Mouse (Mus musculus) ES-E14 (cell line): ENCODE results near the gene Pnma1.

Experiments
- HCFC1 ChIP-seq: IDR thresholded peaks from 2 replicates; pipeline ENCODE4 v1.6.1; 2012; ENCODE audit warnings: low read length, inconsistent platforms, borderline replicate concordance; ENCODE audit not compliant: insufficient read depth
- MAFK ChIP-seq: IDR thresholded peaks from 2 replicates; pipeline ENCODE4 v1.6.1; 2014; ENCODE audit warnings: mild to moderate bottlenecking, low read depth, low read length, inconsistent platforms; ENCODE audit not compliant: insufficient read depth
- ZC3H11A ChIP-seq: IDR thresholded peaks from 2 replicates; pipeline ENCODE4 v1.6.1; 2012; ENCODE audit warnings: low read depth, mild to moderate bottlenecking, inconsistent platforms, low read length, borderline replicate concordance

DNA sequence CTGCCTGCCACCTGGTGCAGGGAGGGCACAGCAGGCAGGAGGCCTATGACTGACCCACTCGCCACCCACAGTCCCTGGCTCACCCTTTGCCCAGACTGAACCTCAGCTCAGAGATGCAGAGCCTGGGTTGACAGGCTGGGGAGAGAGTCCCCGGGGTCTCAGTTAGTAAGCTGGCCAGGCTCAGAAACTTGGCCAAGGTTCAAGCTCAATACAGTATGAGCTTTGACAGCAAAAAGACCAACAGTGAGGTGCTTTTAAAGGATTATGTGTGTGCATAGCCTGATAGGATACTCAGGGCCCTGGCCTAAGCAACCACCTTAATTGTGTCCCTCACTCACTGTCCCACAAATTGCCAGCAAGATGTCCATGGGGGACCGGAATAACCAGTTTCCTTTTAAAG is 31.8 kb upstream of the Pnma1 start:
- TF ChIP-seq MAFK, result no peak
- TF ChIP-seq HCFC1, result no peak
- no peak for TF ChIP-seq ZC3H11A
